Mouse (Mus musculus): ENCODE measurements around the gene Arntl2. TPM values are rescaled to one million over a fixed set of nuclear protein-coding genes. Genes with fewer than 3 reads are reported as not detected.

The Arntl2 gene
- polyA plus RNA-seq, 1 experiment: 0.49 TPM

- Histone ChIP-seq H3K4me3 (ENCODE audit: insufficient read depth, poor library complexity, severe bottlenecking) (no peak overlapping the region), H3K27me3 (ENCODE audit: control insufficient read depth, insufficient read depth, insufficient read length) (no peaks in the 10 kb centered on the region), H3ac (ENCODE audit: control insufficient read depth, insufficient read length, low read depth) (no peak overlapping the region), H3K36me3 (ENCODE audit: control insufficient read depth, insufficient read depth) (no peaks in the 10 kb centered on the region), H3K79me2 (ENCODE audit: control insufficient read depth, insufficient read depth) (no peaks in the 10 kb centered on the region), H3K79me3 (ENCODE audit: low read depth) (no peaks in the 10 kb centered on the region)
- no peak for TF ChIP-seq USF1 (IDR thresholded peaks at IDR 0.05; ENCODE audit: low read depth)
- TF ChIP-seq MAX (IDR thresholded peaks at IDR 0.05): no peak
- no peak for TF ChIP-seq MYOD1 (IDR thresholded peaks at IDR 0.05; ENCODE audit: control insufficient read depth, insufficient read length, low read depth)
Measured at GRCm38 (mm10) chr6:146877425-146878045, 81.7 kb downstream of the Arntl2 start.

- Histone ChIP-seq H3K4me3 (ENCODE audit: insufficient read depth, poor library complexity, severe bottlenecking) (no peak overlapping the region), H3K79me2 (ENCODE audit: control insufficient read depth, insufficient read depth) (no peaks in the 10 kb centered on the region), H3K36me3 (ENCODE audit: control insufficient read depth, insufficient read depth) (no peaks in the 10 kb centered on the region), H3ac (ENCODE audit: control insufficient read depth, insufficient read length, low read depth) (no peak overlapping the region), H3K79me3 (ENCODE audit: low read depth) (no peaks in the 10 kb centered on the region), H3K27me3 (ENCODE audit: control insufficient read depth, insufficient read depth, insufficient read length) (no peaks in the 10 kb centered on the region)
- TF ChIP-seq MYOD1 (IDR thresholded peaks at IDR 0.05; ENCODE audit: control insufficient read depth, insufficient read length, low read depth): no peak
- no peak for TF ChIP-seq FOSL1 (IDR thresholded peaks at IDR 0.05; ENCODE audit: insufficient read depth, low read length, poor library complexity, severe bottlenecking)
- TF ChIP-seq CTCF (IDR thresholded peaks at IDR 0.05; ENCODE audit: control insufficient read depth, insufficient read depth, insufficient read length): no peak
- no peak for TF ChIP-seq USF1 (IDR thresholded peaks at IDR 0.05; ENCODE audit: low read depth)
- no peak for TF ChIP-seq MYOG (IDR thresholded peaks at IDR 0.05; ENCODE audit: control insufficient read depth, extremely low read depth, insufficient read length)
- no peak for TF ChIP-seq CEBPB (IDR thresholded peaks at IDR 0.05; ENCODE audit: low read depth)
- TF ChIP-seq MAX (IDR thresholded peaks at IDR 0.05): no peak
Measured at GRCm38 (mm10) chr6:146878926-146879325, 83.1 kb downstream of the Arntl2 start.

GRCm38 (mm10) chr6:146879856-146880255 lies 84.0 kb downstream of the Arntl2 start:
- H3K79me3 ChIP-seq (ENCODE audit: low read depth): no peaks in the 10 kb centered on the region
- no peaks in the 10 kb centered on the region for H3K36me3 ChIP-seq (ENCODE audit: control insufficient read depth, insufficient read depth)
- no peaks in the 10 kb centered on the region for H3K79me2 ChIP-seq (ENCODE audit: control insufficient read depth, insufficient read depth)
- TF ChIP-seq FOSL1 (IDR thresholded peaks at IDR 0.05; ENCODE audit: insufficient read depth, low read length, poor library complexity, severe bottlenecking) (no peak), USF1 (IDR thresholded peaks at IDR 0.05; ENCODE audit: low read depth) (no peak), CEBPB (IDR thresholded peaks at IDR 0.05; ENCODE audit: low read depth) (no peak), MYOG (IDR thresholded peaks at IDR 0.05; ENCODE audit: control insufficient read depth, extremely low read depth, insufficient read length) (no peak), MAX (IDR thresholded peaks at IDR 0.05) (no peak), CTCF (IDR thresholded peaks at IDR 0.05; ENCODE audit: control insufficient read depth, insufficient read depth, insufficient read length) (no peak)
- no peak overlapping the region for H3ac ChIP-seq (ENCODE audit: control insufficient read depth, insufficient read length, low read depth)
- no peaks in the 10 kb centered on the region for H3K27me3 ChIP-seq (ENCODE audit: control insufficient read depth, insufficient read depth, insufficient read length)
- H3K4me3 ChIP-seq (ENCODE audit: insufficient read depth, poor library complexity, severe bottlenecking): no peak overlapping the region

GRCm38 (mm10) chr6:146880296-146880695 lies 84.4 kb downstream of the Arntl2 start:
- TF ChIP-seq MYOG (IDR thresholded peaks at IDR 0.05; ENCODE audit: control insufficient read depth, extremely low read depth, insufficient read length) (no peak), MAX (IDR thresholded peaks at IDR 0.05) (no peak), MYOD1 (IDR thresholded peaks at IDR 0.05; ENCODE audit: control insufficient read depth, insufficient read length, low read depth) (no peak), USF1 (IDR thresholded peaks at IDR 0.05; ENCODE audit: low read depth) (no peak), CTCF (IDR thresholded peaks at IDR 0.05; ENCODE audit: control insufficient read depth, insufficient read depth, insufficient read length) (no peak), FOSL1 (IDR thresholded peaks at IDR 0.05; ENCODE audit: insufficient read depth, low read length, poor library complexity, severe bottlenecking) (no peak), CEBPB (IDR thresholded peaks at IDR 0.05; ENCODE audit: low read depth) (no peak)
- H3K27me3 ChIP-seq (ENCODE audit: control insufficient read depth, insufficient read depth, insufficient read length): no peaks in the 10 kb centered on the region
- H3K79me2 ChIP-seq (ENCODE audit: control insufficient read depth, insufficient read depth): no peaks in the 10 kb centered on the region
- no peak overlapping the region for H3ac ChIP-seq (ENCODE audit: control insufficient read depth, insufficient read length, low read depth)
- no peaks in the 10 kb centered on the region for H3K79me3 ChIP-seq (ENCODE audit: low read depth)
- no peak overlapping the region for H3K4me3 ChIP-seq (ENCODE audit: insufficient read depth, poor library complexity, severe bottlenecking)
- H3K36me3 ChIP-seq (ENCODE audit: control insufficient read depth, insufficient read depth): no peaks in the 10 kb centered on the region

- no peaks in the 10 kb centered on the region for H3K79me3 ChIP-seq (ENCODE audit: low read depth)
- no peaks in the 10 kb centered on the region for H3K36me3 ChIP-seq (ENCODE audit: control insufficient read depth, insufficient read depth)
- H3K27me3 ChIP-seq (ENCODE audit: control insufficient read depth, insufficient read depth, insufficient read length): no peaks in the 10 kb centered on the region
- no peak overlapping the region for H3K4me3 ChIP-seq (ENCODE audit: insufficient read depth, poor library complexity, severe bottlenecking)
- H3K79me2 ChIP-seq (ENCODE audit: control insufficient read depth, insufficient read depth): no peaks in the 10 kb centered on the region
- TF ChIP-seq CTCF (IDR thresholded peaks at IDR 0.05; ENCODE audit: control insufficient read depth, insufficient read depth, insufficient read length): no peak
- TF ChIP-seq MAX (IDR thresholded peaks at IDR 0.05): no peak
- TF ChIP-seq MYOG (IDR thresholded peaks at IDR 0.05; ENCODE audit: control insufficient read depth, extremely low read depth, insufficient read length): no peak
- TF ChIP-seq CEBPB (IDR thresholded peaks at IDR 0.05; ENCODE audit: low read depth): no peak
- no peak for TF ChIP-seq MYOD1 (IDR thresholded peaks at IDR 0.05; ENCODE audit: control insufficient read depth, insufficient read length, low read depth)
- no peak for TF ChIP-seq USF1 (IDR thresholded peaks at IDR 0.05; ENCODE audit: low read depth)
- TF ChIP-seq FOSL1 (IDR thresholded peaks at IDR 0.05; ENCODE audit: insufficient read depth, low read length, poor library complexity, severe bottlenecking): no peak
- H3ac ChIP-seq (ENCODE audit: control insufficient read depth, insufficient read length, low read depth): no peak overlapping the region
Measured at GRCm38 (mm10) chr6:146881896-146882770, 86.3 kb downstream of the Arntl2 start.

Other genes with a start within 250 kb of the Arntl2 start
- gene Fgfr1op2, start 218.9 kb upstream of the Arntl2 start, polyA plus RNA-seq (2012; fragmentation: generic; extraction: Trizol): 42.4 TPM
- 28.0 TPM for gene Ints13, start 218.2 kb upstream of the Arntl2 start, polyA plus RNA-seq (2012; fragmentation: generic; extraction: Trizol)
- 49.0 TPM for gene Med21, start 153.5 kb upstream of the Arntl2 start, polyA plus RNA-seq (2012; fragmentation: generic; extraction: Trizol)
- 5.8 TPM for gene Tm7sf3, start 153.2 kb upstream of the Arntl2 start, polyA plus RNA-seq (2012; fragmentation: generic; extraction: Trizol)
- 3.0 TPM for gene Stk38l, start 71.1 kb upstream of the Arntl2 start, polyA plus RNA-seq (2012; fragmentation: generic; extraction: Trizol)
- gene Smco2, start 54.0 kb downstream of the Arntl2 start, polyA plus RNA-seq (2012; fragmentation: generic; extraction: Trizol): not detected
- gene Ppfibp1, start 92.4 kb downstream of the Arntl2 start, polyA plus RNA-seq (2012; fragmentation: generic; extraction: Trizol): 61.1 TPM
- gene 1700034J05Rik, start 158.4 kb downstream of the Arntl2 start, polyA plus RNA-seq (2012; fragmentation: generic; extraction: Trizol): 0.07 TPM
- 0.68 TPM for gene Rep15, start 236.5 kb downstream of the Arntl2 start, polyA plus RNA-seq (2012; fragmentation: generic; extraction: Trizol)
- gene Mrps35, start 246.7 kb downstream of the Arntl2 start, polyA plus RNA-seq (2012; fragmentation: generic; extraction: Trizol): 46.4 TPM